Mouse (Mus musculus): ENCODE results near the gene Fam187b. TPM values are rescaled to one million over a fixed set of nuclear protein-coding genes. Genes with fewer than 3 reads are reported as not detected.

Fam187b gene
- total and polyA plus RNA-seq, 2 experiments = 2.4 to 3.9 TPM

DNA sequence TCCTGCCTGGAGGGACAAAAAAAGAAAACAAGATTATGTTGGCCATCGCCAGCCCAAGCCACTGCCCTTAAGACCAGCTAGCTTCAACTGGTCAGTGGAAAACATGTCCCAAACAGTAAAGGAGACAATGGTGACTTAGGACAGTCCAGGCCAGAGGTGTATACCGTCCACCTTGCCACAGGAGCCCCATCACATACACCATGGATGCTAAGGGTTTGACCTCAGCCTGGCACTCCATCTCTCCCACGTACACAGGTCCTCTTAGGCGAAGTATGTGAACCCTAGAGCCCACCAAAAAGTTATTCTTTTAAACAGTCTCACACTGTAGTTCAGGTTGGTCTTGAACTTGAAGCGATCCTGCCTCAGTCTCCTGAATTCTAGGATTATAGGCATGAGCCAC is 10.7 kb upstream of the Fam187b start:
- Histone ChIP-seq H3K27me3 (ENCODE audit: control insufficient read depth, insufficient read depth, low read length) (no peaks in the 10 kb centered on the region), H3K36me3 (ENCODE audit: control insufficient read depth, insufficient read depth, low read length) (peaks cover 14% of the 10 kb centered on the region), H3K9ac (ENCODE audit: low read depth, low read length) (no peak overlapping the region), H3K27ac (replicated peaks; ENCODE audit: insufficient read depth, low read depth, low read length) (0 out of 2 replicates have a peak overlapping the region, but pooled peaks have one; percentile 24), H3K79me2 (ENCODE audit: control insufficient read depth, insufficient read depth, low read length) (peaks cover 3% of the 10 kb centered on the region; the same call in 1 of the 2 replicates), H3K4me1 (ENCODE audit: control insufficient read depth, insufficient read depth, low read length) (peaks cover 47% of the 10 kb centered on the region), H3K4me3 (ENCODE audit: insufficient read depth, low read depth, low read length) (no peak overlapping the region)
- TF ChIP-seq CTCF (IDR thresholded peaks at IDR 0.05; ENCODE audit: low read depth, low read length) (no peak), POLR2A (IDR thresholded peaks at IDR 0.05; ENCODE audit: extremely low read depth, insufficient read depth, low read length) (no peak)
- no peak for DNase-seq (ENCODE audit: extremely low read depth, low read depth, low spot score)
- 85% methylated on average over 5 of the region's 5 CpGs for WGBS

- H3K4me3 ChIP-seq (ENCODE audit: insufficient read depth, low read depth, low read length) = no peak overlapping the region
- peaks cover 16% of the 10 kb centered on the region for H3K36me3 ChIP-seq (ENCODE audit: control insufficient read depth, insufficient read depth, low read length)
- no peaks in the 10 kb centered on the region for H3K27me3 ChIP-seq (ENCODE audit: control insufficient read depth, insufficient read depth, low read length)
- TF ChIP-seq POLR2A (IDR thresholded peaks at IDR 0.05; ENCODE audit: extremely low read depth, insufficient read depth, low read length) (no peak), CTCF (IDR thresholded peaks at IDR 0.05; ENCODE audit: low read depth, low read length) (no peak)
- H3K79me2 ChIP-seq (ENCODE audit: control insufficient read depth, insufficient read depth, low read length) = peaks cover 7% of the 10 kb centered on the region; the same call in 1 of the 2 replicates
- H3K4me1 ChIP-seq (ENCODE audit: control insufficient read depth, insufficient read depth, low read length) = peaks cover 43% of the 10 kb centered on the region
- 18% methylated on average over 7 of the region's 7 CpGs for WGBS
- peak overlapping the region; percentile 68 for H3K9ac ChIP-seq (ENCODE audit: low read depth, low read length)
- DNase-seq (ENCODE audit: extremely low read depth, low read depth, low spot score) = peak; percentile 95
- H3K27ac ChIP-seq (replicated peaks; ENCODE audit: insufficient read depth, low read depth, low read length) = peak overlapping the region; percentile 95
These were observed 9.2 kb upstream of the Fam187b start for GRCm38 (mm10) chr7:30964366-30964765.

- TF ChIP-seq CTCF (IDR thresholded peaks at IDR 0.05; ENCODE audit: low read depth, low read length) (no peak), POLR2A (IDR thresholded peaks at IDR 0.05; ENCODE audit: extremely low read depth, insufficient read depth, low read length) (0 out of 2 replicates have a peak, but pooled peaks have one; percentile 2)
- H3K4me1 ChIP-seq (ENCODE audit: control insufficient read depth, insufficient read depth, low read length) = peaks cover 45% of the 10 kb centered on the region
- 35% methylated on average over 14 of the region's 14 CpGs for WGBS
- no peaks in the 10 kb centered on the region for H3K27me3 ChIP-seq (ENCODE audit: control insufficient read depth, insufficient read depth, low read length)
- peaks cover 7% of the 10 kb centered on the region; the same call in 1 of the 2 replicates for H3K79me2 ChIP-seq (ENCODE audit: control insufficient read depth, insufficient read depth, low read length)
- H3K4me3 ChIP-seq (ENCODE audit: insufficient read depth, low read depth, low read length) = peak overlapping the region; percentile 1; the same call in 1 of the 2 replicates
- H3K27ac ChIP-seq (replicated peaks; ENCODE audit: insufficient read depth, low read depth, low read length) = peak overlapping the region; percentile 95
- H3K36me3 ChIP-seq (ENCODE audit: control insufficient read depth, insufficient read depth, low read length) = peaks cover 19% of the 10 kb centered on the region
- peak; percentile 74 for DNase-seq (ENCODE audit: extremely low read depth, low read depth, low spot score)
- H3K9ac ChIP-seq (ENCODE audit: low read depth, low read length) = peak overlapping the region; percentile 76
These were observed 7.9 kb upstream of the Fam187b start for GRCm38 (mm10) chr7:30965677-30966076.

DNA sequence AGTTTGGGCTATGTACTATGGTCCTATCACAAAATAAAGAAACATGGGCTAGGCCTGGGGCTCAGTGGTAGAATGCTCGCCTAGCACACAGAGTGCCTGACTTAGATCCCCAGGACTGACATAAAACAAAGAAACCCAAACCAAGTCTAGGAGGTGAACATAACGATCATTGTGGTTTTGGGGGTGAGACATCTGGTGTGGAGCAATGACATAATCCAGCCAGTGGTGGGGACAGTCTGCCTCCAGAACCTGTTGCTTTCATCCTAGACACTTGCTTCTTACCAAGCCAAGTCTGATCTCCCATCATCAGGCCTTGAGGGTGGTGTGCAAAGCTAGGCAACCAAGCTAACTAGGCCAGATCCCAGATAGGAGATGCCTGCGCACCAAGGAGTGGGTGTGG is 6.9 kb upstream of the Fam187b start:
- Histone ChIP-seq H3K36me3 (ENCODE audit: control insufficient read depth, insufficient read depth, low read length) (peaks cover 13% of the 10 kb centered on the region), H3K9ac (ENCODE audit: low read depth, low read length) (no peak overlapping the region), H3K4me3 (ENCODE audit: insufficient read depth, low read depth, low read length) (no peak overlapping the region), H3K27me3 (ENCODE audit: control insufficient read depth, insufficient read depth, low read length) (no peaks in the 10 kb centered on the region), H3K4me1 (ENCODE audit: control insufficient read depth, insufficient read depth, low read length) (peaks cover 50% of the 10 kb centered on the region), H3K79me2 (ENCODE audit: control insufficient read depth, insufficient read depth, low read length) (peaks cover 8% of the 10 kb centered on the region), H3K27ac (replicated peaks; ENCODE audit: insufficient read depth, low read depth, low read length) (peak overlapping the region; percentile 95)
- 66% methylated on average over 3 of the region's 3 CpGs for WGBS
- TF ChIP-seq CTCF (IDR thresholded peaks at IDR 0.05; ENCODE audit: low read depth, low read length) (no peak), POLR2A (IDR thresholded peaks at IDR 0.05; ENCODE audit: extremely low read depth, insufficient read depth, low read length) (no peak)
- no peak for DNase-seq (ENCODE audit: extremely low read depth, low read depth, low spot score)

- TF ChIP-seq POLR2A (IDR thresholded peaks at IDR 0.05; ENCODE audit: extremely low read depth, insufficient read depth, low read length) = no peak
- no peak for TF ChIP-seq CTCF (IDR thresholded peaks at IDR 0.05; ENCODE audit: low read depth, low read length)
- WGBS = 22% methylated on average over 8 of the region's 8 CpGs
These were observed 5.0 kb upstream of the Fam187b start for GRCm38 (mm10) chr7:30968611-30969010.

GRCm38 (mm10) chr7:30969174-30969573 is 4.4 kb upstream of the Fam187b start:
- Histone ChIP-seq H3K27ac (replicated peaks; ENCODE audit: insufficient read depth, low read depth, low read length) (peak overlapping the region; percentile 42), H3K27me3 (ENCODE audit: control insufficient read depth, insufficient read depth, low read length) (no peaks in the 10 kb centered on the region), H3K4me1 (ENCODE audit: control insufficient read depth, insufficient read depth, low read length) (peaks cover 50% of the 10 kb centered on the region), H3K4me3 (ENCODE audit: insufficient read depth, low read depth, low read length) (no peak overlapping the region), H3K9ac (ENCODE audit: low read depth, low read length) (peak overlapping the region; percentile 41), H3K79me2 (ENCODE audit: control insufficient read depth, insufficient read depth, low read length) (peaks cover 20% of the 10 kb centered on the region), H3K36me3 (ENCODE audit: control insufficient read depth, insufficient read depth, low read length) (peaks cover 8% of the 10 kb centered on the region; the same call in 1 of the 2 replicates)
- WGBS = 78% methylated on average over 4 of the region's 4 CpGs
- TF ChIP-seq CTCF (IDR thresholded peaks at IDR 0.05; ENCODE audit: low read depth, low read length) = no peak
- DNase-seq (ENCODE audit: extremely low read depth, low read depth, low spot score) = no peak

More at GRCm38 (mm10) chr7:30968611-30969010, 5.0 kb upstream of the Fam187b start:
- peaks cover 22% of the 10 kb centered on the region for H3K79me2 ChIP-seq (ENCODE audit: control insufficient read depth, insufficient read depth, low read length)
- H3K36me3 ChIP-seq (ENCODE audit: control insufficient read depth, insufficient read depth, low read length) = peaks cover 9% of the 10 kb centered on the region; the same call in 1 of the 2 replicates
- peak overlapping the region; percentile 35; the same call in 1 of the 2 replicates for H3K9ac ChIP-seq (ENCODE audit: low read depth, low read length)
- peak overlapping the region; percentile 42 for H3K27ac ChIP-seq (replicated peaks; ENCODE audit: insufficient read depth, low read depth, low read length)
- H3K4me3 ChIP-seq (ENCODE audit: insufficient read depth, low read depth, low read length) = no peak overlapping the region
- DNase-seq (ENCODE audit: extremely low read depth, low read depth, low spot score) = peak; percentile 85
- peaks cover 54% of the 10 kb centered on the region for H3K4me1 ChIP-seq (ENCODE audit: control insufficient read depth, insufficient read depth, low read length)
- no peaks in the 10 kb centered on the region for H3K27me3 ChIP-seq (ENCODE audit: control insufficient read depth, insufficient read depth, low read length)
